11 mouse cellular contexts compared by ENCODE assay signal in genomic region chr8:91118131-91118530, GRCm38 (mm10). TPM values are rescaled to one million over a fixed set of nuclear protein-coding genes. Genes with fewer than 3 reads are reported as not detected.
A peak's percentile ranks its signal among the peaks of the same experiment; 100 is the strongest.
DNase-seq lines count a peak whose midpoint lies in the region; ATAC-seq and TF ChIP-seq lines count a peak whose summit lies in the region.
"Had no signal": no experiment of that assay in that cellular context is flagged by ENCODE, and none has a peak within 500 bp of the region (broad histone marks: within the 10 kb centered on the region; RNA-seq: fewer than 3 reads in every experiment).

No protein-coding gene starts in this region.

- peak; percentile 40; the same call in 1 of the 2 replicates for TF ChIP-seq CTCF in liver, adult 2 months (IDR thresholded peaks at IDR 0.05; ENCODE audit: low read depth, low read length)
- peak; percentile 58 to 91 (median 76) for TF ChIP-seq CTCF in MEL (IDR thresholded peaks at IDR 0.05 in 2 of 3, conservative IDR thresholded peaks at IDR 0.05 in 1 of 3; ENCODE audit: control insufficient read depth in 1 of 3, insufficient read depth in 1 of 3, low read depth in 2 of 3, low read length in 3 of 3, poor library complexity in 1 of 3, severe bottlenecking in 1 of 3)

- peaks cover 61% of the 10 kb centered on the region for H3K36me3 ChIP-seq in liver, adult 2 months (ENCODE audit: control insufficient read depth, insufficient read depth, low read length)
- H3K36me3 ChIP-seq in liver, embryonic 12.5 days, result peaks cover 81% of the 10 kb centered on the region
- no peaks in the 10 kb centered on the region; a peak in 2 of 4 replicates for H3K36me3 ChIP-seq in MEL (ENCODE audit: control insufficient read depth in 1 of 2, insufficient read depth in 2 of 2, low read length in 2 of 2)

- no peak for TF ChIP-seq EP300 in MEL (IDR thresholded peaks at IDR 0.05; ENCODE audit: low read depth in 1 of 2, low read length in 2 of 2)

- H3K9ac ChIP-seq in liver, adult 2 months (ENCODE audit: low read depth, low read length), result no peak overlapping the region
- H3K9ac ChIP-seq in liver, embryonic 12.5 days, result no peak overlapping the region
- H3K9ac ChIP-seq in MEL (ENCODE audit: control insufficient read depth, low read depth, low read length, poor library complexity, severe bottlenecking), result no peak overlapping the region
- H3K9ac ChIP-seq: heart, embryonic 13.5 days; lung, embryonic 15.5 days; neural tube, embryonic 15.5 days had no signal

- no peaks in the 10 kb centered on the region for H3K9me3 ChIP-seq in liver, embryonic 12.5 days (replicated peaks)
- H3K9me3 ChIP-seq in MEL (replicated peaks; ENCODE audit: insufficient read depth, low read length), result no peaks in the 10 kb centered on the region
- H3K9me3 ChIP-seq: heart, embryonic 13.5 days; lung, embryonic 15.5 days; neural tube, embryonic 15.5 days had no signal

- peak; percentile 31 for TF ChIP-seq RAD21 in MEL (IDR thresholded peaks at IDR 0.05; ENCODE audit: low read depth, low read length)

- no peak for TF ChIP-seq POLR2A in liver, adult 2 months (IDR thresholded peaks at IDR 0.05; ENCODE audit: extremely low read depth, insufficient read depth, low read length)
- no peak for TF ChIP-seq POLR2A in MEL (IDR thresholded peaks at IDR 0.05; ENCODE audit: control insufficient read depth in 1 of 2, insufficient read depth in 1 of 2, low read depth in 1 of 2, low read length in 2 of 2, poor library complexity in 1 of 2)

- H3K27ac ChIP-seq in liver, adult 2 months (replicated peaks; ENCODE audit: insufficient read depth, low read depth, low read length), result no peak overlapping the region
- no peak overlapping the region for H3K27ac ChIP-seq in liver, embryonic 12.5 days
- H3K27ac ChIP-seq in MEL (ENCODE audit: control insufficient read depth, low read depth, low read length), result no peak overlapping the region
- H3K27ac ChIP-seq: heart, embryonic 13.5 days; lung, embryonic 15.5 days; neural tube, embryonic 15.5 days had no signal

- no peak overlapping the region for H3K4me3 ChIP-seq in liver, adult 2 months (ENCODE audit: insufficient read depth, low read depth, low read length)
- no peak overlapping the region for H3K4me3 ChIP-seq in liver, embryonic 12.5 days
- no peak overlapping the region for H3K4me3 ChIP-seq in MEL (ENCODE audit: control insufficient read depth in 1 of 2, insufficient read depth in 1 of 2, low read depth in 2 of 2, low read length in 2 of 2)
- H3K4me3 ChIP-seq: heart, embryonic 13.5 days; lung, embryonic 15.5 days; neural tube, embryonic 15.5 days had no signal

- H3K79me2 ChIP-seq in liver, adult 2 months (ENCODE audit: control insufficient read depth, insufficient read depth, low read length), result no peaks in the 10 kb centered on the region
- no peaks in the 10 kb centered on the region for H3K79me2 ChIP-seq in MEL (ENCODE audit: control insufficient read depth, insufficient read depth, low read length, poor library complexity)

- ATAC-seq in liver, embryonic 12.5 days, result no peak

- WGBS in liver, adult 2 months, result 72% methylated on average over 3 of the region's 3 CpGs
- 67% methylated on average over 3 of the region's 3 CpGs for WGBS in liver, embryonic 12.5 days (ENCODE audit: insufficient replicate concordance)

- peak; percentile 15 for DNase-seq in liver, adult 2 months (ENCODE audit: extremely low read depth, low read depth, low spot score)
- peak; percentile 32 for DNase-seq in CD4-positive helper T cell, adult 2 months (ENCODE audit: low read depth, low spot score)
- DNase-seq in MEL (ENCODE audit: low read depth, low spot score), result peak; percentile 52
- DNase-seq in induced T-regulatory cell, adult 2 months (ENCODE audit: low read depth), result peak; percentile 57
- no peak for DNase-seq in ovary, postnatal 36 days (ENCODE audit: low spot score)
- no peak for DNase-seq in left cerebral cortex, adult 18-20 months (ENCODE audit: low spot score in 2 of 2)
- DNase-seq: adrenal gland, postnatal 10 days had no signal

- H3K4me1 ChIP-seq in liver, adult 2 months (ENCODE audit: control insufficient read depth, insufficient read depth, low read length), result no peaks in the 10 kb centered on the region
- no peaks in the 10 kb centered on the region for H3K4me1 ChIP-seq in liver, embryonic 12.5 days
- H3K4me1 ChIP-seq in MEL (ENCODE audit: control insufficient read depth in 1 of 2, insufficient read depth in 2 of 2, low read length in 2 of 2), result no peaks in the 10 kb centered on the region
- H3K4me1 ChIP-seq: heart, embryonic 13.5 days; lung, embryonic 15.5 days; neural tube, embryonic 15.5 days had no signal

- H3K4me2 ChIP-seq in liver, embryonic 12.5 days, result no peak overlapping the region
- H3K4me2 ChIP-seq: heart, embryonic 13.5 days; lung, embryonic 15.5 days; neural tube, embryonic 15.5 days had no signal

- H3K27me3 ChIP-seq in liver, adult 2 months (ENCODE audit: control insufficient read depth, insufficient read depth, low read length), result no peaks in the 10 kb centered on the region
- no peaks in the 10 kb centered on the region for H3K27me3 ChIP-seq in liver, embryonic 12.5 days (replicated peaks)
- H3K27me3 ChIP-seq in MEL (ENCODE audit: control insufficient read depth in 1 of 2, insufficient read depth in 2 of 2, low read length in 2 of 2), result no peaks in the 10 kb centered on the region
- H3K27me3 ChIP-seq: heart, embryonic 13.5 days; lung, embryonic 15.5 days; neural tube, embryonic 15.5 days had no signal

TF ChIP-seq in MEL, 35 proteins besides CTCF, POLR2A, EP300 and RAD21:
- TF ChIP-seq NELFE (IDR thresholded peaks at IDR 0.05; ENCODE audit: low read depth, low read length) (no peak), MYC (IDR thresholded peaks at IDR 0.05; ENCODE audit: low read depth, low read length) (peak; percentile 30; the same call in 1 of the 2 replicates), UBTF (IDR thresholded peaks at IDR 0.05; ENCODE audit: borderline replicate concordance, insufficient read depth, low read depth, low read length) (no peak), MAFK (IDR thresholded peaks at IDR 0.05; ENCODE audit: borderline replicate concordance, low read depth, low read length) (no peak), SMC3 (IDR thresholded peaks at IDR 0.05; ENCODE audit: low read depth, low read length) (peak; percentile 56), ETS1 (IDR thresholded peaks at IDR 0.05; ENCODE audit: low read depth, low read length) (no peak), ZC3H11A (IDR thresholded peaks at IDR 0.05; ENCODE audit: low read depth, low read length) (0 out of 2 replicates have a peak, but pooled peaks have one; percentile 4), POLR2AphosphoS2 (IDR thresholded peaks at IDR 0.05; ENCODE audit: low read length) (no peak), KAT2A (conservative IDR thresholded peaks at IDR 0.05; ENCODE audit: low read depth, low read length) (no peak), RCOR1 (IDR thresholded peaks at IDR 0.05; ENCODE audit: low read depth, low read length) (no peak), CHD1 (IDR thresholded peaks at IDR 0.05; ENCODE audit: low read depth, low read length) (no peak), MXI1 (IDR thresholded peaks at IDR 0.05; ENCODE audit: low read depth, low read length) (0 out of 2 replicates have a peak, but pooled peaks have one; percentile 25), USF1 (IDR thresholded peaks at IDR 0.05; ENCODE audit: low read depth, low read length) (no peak)
TF ChIP-seq in MEL: peak in this region for 4.

RNA-seq across cellular contexts. Expression of gene Rbl2, which starts 48.3 kb away (rescaled TPM):
- 33.4 and 36.8 TPM in 2 replicates for total RNA-seq in liver, adult 2 months (2014; rRNA removed)
- 10.5 and 12.5 TPM in 2 replicates for polyA plus RNA-seq in liver, adult 2 months (2012; rRNA removed)
- polyA plus RNA-seq in liver, embryonic 12.5 days (2016; fragmentation: Nextera tagmentation; extraction: Ambion mirVana), result 9.1 and 9.4 TPM in 2 replicates
- 2.9 and 4.0 TPM in 2 replicates for total RNA-seq in MEL (2012; rRNA removed)
- 1 to 10 TPM in 1 of 2 experiments, not detected in 1; 8.4 TPM for polyA plus RNA-seq in MEL (2012; ENCODE audit: insufficient read depth in 1 of 2, insufficient read length in 2 of 2, low read depth in 1 of 2, low replicate concordance in 2 of 2, missing spikeins in 1 of 2)
- 10 to 100 TPM; 38.8 to 40.4 TPM for total RNA-seq in left cerebral cortex, adult 18-20 months (2021)

Comparison
In these comparisons a context has a peak if more than half of its experiments do, and no peak if none do; other contexts are left out.
1. DNase-seq: peak in liver, adult 2 months (single experiment), CD4-positive helper T cell, adult 2 months (single experiment), MEL (single experiment) and induced T-regulatory cell, adult 2 months (single experiment); none in ovary, postnatal 36 days (single experiment) and left cerebral cortex, adult 18-20 months (0 of 2).